Mouse (Mus musculus): ENCODE measurements around the gene Itga3. TPM values are rescaled to one million over a fixed set of nuclear protein-coding genes. Genes with fewer than 3 reads are reported as not detected.

The Itga3 gene
- total and polyA plus RNA-seq, 3 experiments, result 5.8 to 53.0 (median 9.0) TPM

- TF ChIP-seq JUN (IDR thresholded peaks at IDR 0.05; ENCODE audit: insufficient read depth, low read depth, low read length) (no peak), ETS1 (conservative IDR thresholded peaks at IDR 0.05; ENCODE audit: low read depth, low read length) (peak; percentile 86), EP300 (IDR thresholded peaks at IDR 0.05; ENCODE audit: low read length) (peak; percentile 95), ZKSCAN1 (IDR thresholded peaks at IDR 0.05; ENCODE audit: borderline replicate concordance, low read depth, low read length) (no peak), BHLHE40 (IDR thresholded peaks at IDR 0.05; ENCODE audit: low read depth, low read length) (peak; percentile 82), TBP (conservative IDR thresholded peaks at IDR 0.05; ENCODE audit: low read depth, low read length) (peak; percentile 82), POLR2A (IDR thresholded peaks at IDR 0.05; ENCODE audit: low read depth, low read length) (peak; percentile 68), ZMIZ1 (IDR thresholded peaks at IDR 0.05; ENCODE audit: low read depth, low read length) (peak; percentile 59; the same call in 1 of the 2 replicates), PAX5 (IDR thresholded peaks at IDR 0.05; ENCODE audit: low read length) (no peak), GABPA (IDR thresholded peaks at IDR 0.05; ENCODE audit: insufficient replicate concordance, low read depth, low read length) (no peak), NELFE (IDR thresholded peaks at IDR 0.05; ENCODE audit: low read depth, low read length) (peak; percentile 62), NRF1 (IDR thresholded peaks at IDR 0.05; ENCODE audit: low read depth, low read length) (0 out of 2 replicates have a peak, but pooled peaks have one; percentile 31), JUND (conservative IDR thresholded peaks at IDR 0.05; ENCODE audit: low read depth, low read length) (peak; percentile 52; the same call in 1 of the 2 replicates), ELF1 (IDR thresholded peaks at IDR 0.05; ENCODE audit: low read depth, low read length) (no peak; the same call in 1 of the 2 replicates)
Measured at GRCm38 (mm10) chr11:95096608-95097373, 20.2 kb upstream of the Itga3 start (continued).

DNA sequence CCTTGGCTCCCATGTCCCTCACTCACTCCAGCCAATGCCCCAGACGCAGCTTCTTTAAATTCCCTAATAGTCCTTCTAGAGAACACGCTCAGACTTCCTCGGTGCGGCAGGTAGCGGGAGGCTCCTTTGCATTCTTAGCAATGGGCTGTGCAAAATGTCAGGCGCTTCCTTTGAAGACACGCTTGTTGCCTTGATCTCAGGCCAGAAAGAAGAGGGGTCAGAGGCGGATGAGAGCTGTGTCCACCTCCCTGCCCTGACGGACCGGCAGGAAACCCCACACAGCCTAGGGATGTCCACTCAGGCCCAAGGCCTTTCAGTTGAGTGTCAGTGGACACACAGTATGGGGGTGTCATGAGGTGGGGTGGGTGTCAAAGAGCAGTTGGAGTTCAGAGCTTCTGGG, 19.0 kb upstream of the Itga3 start:
- DNase-seq (ENCODE audit: extremely low read depth), result no peak
- Histone ChIP-seq H3K4me3 (replicated peaks in 1 of 3; ENCODE audit: low read depth in 2 of 3, low read length in 2 of 3, poor library complexity in 1 of 3) (no peak overlapping the region), H3K27ac (ENCODE audit: insufficient read depth, low read depth) (no peak overlapping the region), H3K79me2 (replicated peaks; ENCODE audit: control insufficient read depth, extremely low read depth, insufficient read depth, poor library complexity, severe bottlenecking) (no peaks in the 10 kb centered on the region), H3K36me3 (replicated peaks in 1 of 2; ENCODE audit: control insufficient read depth in 1 of 2, insufficient read depth in 1 of 2, low read length in 1 of 2) (no peaks in the 10 kb centered on the region), H3K9me3 (replicated peaks; ENCODE audit: low read length) (peaks cover 6% of the 10 kb centered on the region), H3K4me1 (ENCODE audit: control insufficient read depth in 1 of 2, insufficient read depth in 2 of 2) (peaks cover 37 to 66% of the 10 kb centered on the region in 2 experiments), H3K9ac (ENCODE audit: insufficient read depth, low read depth) (no peak overlapping the region), H3K27me3 (replicated peaks) (no peaks in the 10 kb centered on the region), H3K4me2 (ENCODE audit: insufficient read depth, low read depth, poor library complexity, severe bottlenecking) (no peak overlapping the region)
- in situ Hi-C loops (cut with MboI; ENCODE audit: low pct_ligation_motif_present, low pct_unique_long_range_greater_than_20kb, low sequenced_read_pairs) (no loop called here), dilution Hi-C loops (cut with MboI; ENCODE audit: extremely low pct_ligation_motif_present, extremely low pct_unique_long_range_greater_than_20kb, low sequenced_read_pairs) (no loop called here)
- no peak for TF ChIP-seq JUND (conservative IDR thresholded peaks at IDR 0.05; ENCODE audit: low read depth, low read length)
- no peak for TF ChIP-seq ETS1 (conservative IDR thresholded peaks at IDR 0.05; ENCODE audit: low read depth, low read length)
- TF ChIP-seq CHD2 (IDR thresholded peaks at IDR 0.05; ENCODE audit: low read length), result no peak
- no peak for TF ChIP-seq BHLHE40 (IDR thresholded peaks at IDR 0.05; ENCODE audit: low read depth, low read length)
- no peak for TF ChIP-seq SMC3 (IDR thresholded peaks at IDR 0.05; ENCODE audit: low read depth, low read length)
- TF ChIP-seq E2F4 (IDR thresholded peaks at IDR 0.05; ENCODE audit: insufficient replicate concordance, low read depth, low read length), result no peak
- no peak for TF ChIP-seq MEF2A (IDR thresholded peaks at IDR 0.05; ENCODE audit: borderline replicate concordance, low read depth, low read length)

Measured in CH12.LX (cell line).